Mouse (Mus musculus) lung, adult 2 months (tissue): ENCODE measurements around the gene Erc2.

ENCODE experiments used
- CTCF ChIP-seq: fragments of 200-500 bp; IDR thresholded peaks from 2 replicates; pipeline ENCODE4 v1.5.1; 2011; ENCODE audit warnings: mild to moderate bottlenecking, low read length, control low read depth; ENCODE audit not compliant: insufficient read depth
- POLR2A ChIP-seq: fragments of 200-500 bp; IDR thresholded peaks from 2 replicates; pipeline ENCODE4 v1.6.1; 2011; ENCODE audit warnings: low read depth, mild to moderate bottlenecking, control low read depth, low read length, borderline replicate concordance; ENCODE audit errors: extremely low read depth

DNA sequence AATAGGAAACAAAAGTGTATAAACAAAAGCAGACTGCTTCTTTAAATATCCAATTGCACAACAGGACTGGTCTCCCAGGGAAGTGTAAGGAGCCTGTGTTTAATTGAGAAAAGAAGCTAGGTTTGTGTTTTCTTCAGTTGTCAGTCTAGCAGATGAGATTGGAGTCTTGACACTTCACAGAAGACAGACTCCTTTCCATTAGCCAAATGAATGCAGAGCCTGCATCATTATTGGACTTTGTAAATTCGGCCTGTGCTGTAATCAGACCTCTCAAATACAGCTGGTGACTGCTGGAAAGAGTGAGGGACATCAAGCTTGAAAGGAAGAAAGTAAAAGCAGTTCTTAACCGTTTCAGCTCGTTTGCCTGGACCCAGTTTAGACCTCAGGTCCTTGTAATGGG, 376.3 kb downstream of the Erc2 start:
- no peak for TF ChIP-seq POLR2A
- TF ChIP-seq CTCF = no peak
